Mouse (Mus musculus): ENCODE measurements around the gene Rb1.

GRCm38 (mm10) chr14:73174091-73174995 is 151.3 kb downstream of the Rb1 start:
- TF ChIP-seq CTCF (IDR thresholded peaks at IDR 0.05; ENCODE audit: low read depth) (no peak), EP300 (IDR thresholded peaks at IDR 0.05; ENCODE audit: low read depth) (no peak)
